Mouse (Mus musculus): ENCODE results near the gene Syn3. TPM values are rescaled to one million over a fixed set of nuclear protein-coding genes. Genes with fewer than 3 reads are reported as not detected.

The Syn3 gene
- polyA plus RNA-seq, 1 experiment from 2014 or later = 4.0 TPM

GRCm38 (mm10) chr10:86270254-86270653 is 228.4 kb downstream of the Syn3 start:
- H3K4me2 ChIP-seq (ENCODE audit: low read depth, low read length) = no peak overlapping the region
- no peak for ATAC-seq (ENCODE audit: insufficient read depth, low FRiP score)
- no peaks in the 10 kb centered on the region for H3K36me3 ChIP-seq (ENCODE audit: control insufficient read depth, insufficient read depth, low read length)
- no peaks in the 10 kb centered on the region; the same call in 1 of the 2 replicates for H3K4me1 ChIP-seq (ENCODE audit: control insufficient read depth, insufficient read depth, low read length)
- WGBS = 29% methylated on average over 3 of the region's 3 CpGs
- no peaks in the 10 kb centered on the region for H3K27me3 ChIP-seq (ENCODE audit: control insufficient read depth, insufficient read depth, low read length)
- H3K9ac ChIP-seq (ENCODE audit: low read length) = no peak overlapping the region
- H3K27ac ChIP-seq (ENCODE audit: low read length) = no peak overlapping the region
- H3K4me3 ChIP-seq (replicated peaks; ENCODE audit: low read length) = no peak overlapping the region
- no peaks in the 10 kb centered on the region for H3K9me3 ChIP-seq (replicated peaks; ENCODE audit: control insufficient read depth, low read length)

- WGBS = 69% methylated on average over 9 of the region's 9 CpGs
- Histone ChIP-seq H3K4me1 (ENCODE audit: control insufficient read depth, insufficient read depth, low read length) (no peaks in the 10 kb centered on the region), H3K4me2 (ENCODE audit: low read depth, low read length) (no peak overlapping the region), H3K9ac (ENCODE audit: low read length) (no peak overlapping the region), H3K9me3 (replicated peaks; ENCODE audit: control insufficient read depth, low read length) (no peaks in the 10 kb centered on the region), H3K27ac (ENCODE audit: low read length) (no peak overlapping the region), H3K36me3 (ENCODE audit: control insufficient read depth, insufficient read depth, low read length) (no peaks in the 10 kb centered on the region), H3K27me3 (ENCODE audit: control insufficient read depth, insufficient read depth, low read length) (no peaks in the 10 kb centered on the region), H3K4me3 (replicated peaks; ENCODE audit: low read length) (no peak overlapping the region)
- peak; percentile 47; the same call in 1 of the 2 replicates for ATAC-seq (ENCODE audit: insufficient read depth, low FRiP score)
Measured at GRCm38 (mm10) chr10:86264618-86265017, 234.1 kb downstream of the Syn3 start.

GRCm38 (mm10) chr10:86261725-86262124 is 237.0 kb downstream of the Syn3 start:
- Histone ChIP-seq H3K27ac (ENCODE audit: low read length) (no peak overlapping the region), H3K27me3 (ENCODE audit: control insufficient read depth, insufficient read depth, low read length) (no peaks in the 10 kb centered on the region), H3K36me3 (ENCODE audit: control insufficient read depth, insufficient read depth, low read length) (no peaks in the 10 kb centered on the region), H3K9me3 (replicated peaks; ENCODE audit: control insufficient read depth, low read length) (no peaks in the 10 kb centered on the region), H3K4me3 (replicated peaks; ENCODE audit: low read length) (no peak overlapping the region), H3K4me1 (ENCODE audit: control insufficient read depth, insufficient read depth, low read length) (no peaks in the 10 kb centered on the region), H3K4me2 (ENCODE audit: low read depth, low read length) (no peak overlapping the region), H3K9ac (ENCODE audit: low read length) (no peak overlapping the region)
- 63% methylated on average over 2 of the region's 2 CpGs for WGBS
- no peak for ATAC-seq (ENCODE audit: insufficient read depth, low FRiP score)

DNA sequence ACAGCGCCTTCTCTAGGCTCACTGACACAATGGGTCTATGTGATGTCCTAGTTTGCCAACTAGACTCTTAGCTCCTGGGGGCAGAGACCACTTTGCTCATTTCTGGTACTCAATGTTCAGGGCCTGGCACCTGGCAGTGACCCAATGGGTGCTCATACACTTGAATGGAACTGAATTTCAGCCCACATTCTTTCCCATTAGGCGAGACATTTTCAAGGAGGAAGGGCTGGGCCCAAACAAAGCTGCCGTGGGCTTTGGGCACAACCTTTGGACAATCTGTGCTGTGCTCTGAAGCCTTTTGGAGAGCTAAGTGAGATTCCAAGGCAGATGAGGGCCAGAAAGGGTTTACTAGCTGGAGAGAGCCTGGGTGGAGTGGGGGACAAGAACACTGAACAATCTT is 239.7 kb downstream of the Syn3 start:
- H3K36me3 ChIP-seq (ENCODE audit: control insufficient read depth, insufficient read depth, low read length) = no peaks in the 10 kb centered on the region
- H3K4me3 ChIP-seq (replicated peaks; ENCODE audit: low read length) = no peak overlapping the region
- 86% methylated on average over 3 of the region's 3 CpGs for WGBS
- no peaks in the 10 kb centered on the region for H3K27me3 ChIP-seq (ENCODE audit: control insufficient read depth, insufficient read depth, low read length)
- ATAC-seq (ENCODE audit: insufficient read depth, low FRiP score) = no peak
- H3K9ac ChIP-seq (ENCODE audit: low read length) = no peak overlapping the region
- H3K27ac ChIP-seq (ENCODE audit: low read length) = no peak overlapping the region
- no peaks in the 10 kb centered on the region for H3K9me3 ChIP-seq (replicated peaks; ENCODE audit: control insufficient read depth, low read length)
- no peak overlapping the region for H3K4me2 ChIP-seq (ENCODE audit: low read depth, low read length)
- H3K4me1 ChIP-seq (ENCODE audit: control insufficient read depth, insufficient read depth, low read length) = no peaks in the 10 kb centered on the region

DNA sequence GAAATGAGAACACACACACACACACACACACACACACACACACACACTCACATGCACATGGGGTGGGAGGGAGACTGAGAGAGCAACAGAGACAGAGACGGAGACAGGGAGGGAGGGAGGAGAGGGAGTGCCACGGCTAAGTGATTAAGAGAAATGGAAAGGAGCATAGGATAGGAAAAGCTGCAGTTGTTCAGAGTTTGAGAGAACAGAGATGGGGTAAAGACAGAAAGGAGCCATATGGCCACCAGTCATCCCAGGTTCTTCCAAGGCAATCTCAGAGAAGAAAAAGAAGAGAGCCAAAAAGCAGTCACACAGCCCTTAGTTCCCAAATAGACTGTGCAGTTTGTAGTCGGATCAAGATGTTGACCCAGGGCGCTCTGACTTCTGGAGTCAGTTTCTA is 240.7 kb downstream of the Syn3 start:
- no peak overlapping the region for H3K4me3 ChIP-seq (replicated peaks; ENCODE audit: low read length)
- no peaks in the 10 kb centered on the region for H3K9me3 ChIP-seq (replicated peaks; ENCODE audit: control insufficient read depth, low read length)
- H3K27me3 ChIP-seq (ENCODE audit: control insufficient read depth, insufficient read depth, low read length) = no peaks in the 10 kb centered on the region
- H3K27ac ChIP-seq (ENCODE audit: low read length) = no peak overlapping the region
- no peaks in the 10 kb centered on the region for H3K4me1 ChIP-seq (ENCODE audit: control insufficient read depth, insufficient read depth, low read length)
- H3K9ac ChIP-seq (ENCODE audit: low read length) = no peak overlapping the region
- ATAC-seq (ENCODE audit: insufficient read depth, low FRiP score) = no peak
- H3K4me2 ChIP-seq (ENCODE audit: low read depth, low read length) = no peak overlapping the region
- WGBS = 66% methylated on average over 4 of the region's 4 CpGs
- no peaks in the 10 kb centered on the region for H3K36me3 ChIP-seq (ENCODE audit: control insufficient read depth, insufficient read depth, low read length)

- Histone ChIP-seq H3K9me3 (replicated peaks; ENCODE audit: control insufficient read depth, low read length) (no peaks in the 10 kb centered on the region), H3K27ac (ENCODE audit: low read length) (no peak overlapping the region), H3K9ac (ENCODE audit: low read length) (no peak overlapping the region), H3K36me3 (ENCODE audit: control insufficient read depth, insufficient read depth, low read length) (no peaks in the 10 kb centered on the region), H3K27me3 (ENCODE audit: control insufficient read depth, insufficient read depth, low read length) (no peaks in the 10 kb centered on the region), H3K4me1 (ENCODE audit: control insufficient read depth, insufficient read depth, low read length) (no peaks in the 10 kb centered on the region), H3K4me3 (replicated peaks; ENCODE audit: low read length) (no peak overlapping the region), H3K4me2 (ENCODE audit: low read depth, low read length) (no peak overlapping the region)
- 74% methylated on average over 3 of the region's 3 CpGs for WGBS
- no peak for ATAC-seq (ENCODE audit: insufficient read depth, low FRiP score)
Measured at GRCm38 (mm10) chr10:86257045-86257444, 241.7 kb downstream of the Syn3 start.

- H3K9ac ChIP-seq (ENCODE audit: low read length) = no peak overlapping the region
- 40% methylated on average over 4 of the region's 4 CpGs for WGBS
- H3K4me3 ChIP-seq (replicated peaks; ENCODE audit: low read length) = no peak overlapping the region
- H3K9me3 ChIP-seq (replicated peaks; ENCODE audit: control insufficient read depth, low read length) = no peaks in the 10 kb centered on the region
- no peaks in the 10 kb centered on the region for H3K4me1 ChIP-seq (ENCODE audit: control insufficient read depth, insufficient read depth, low read length)
- no peaks in the 10 kb centered on the region for H3K36me3 ChIP-seq (ENCODE audit: control insufficient read depth, insufficient read depth, low read length)
- ATAC-seq (ENCODE audit: insufficient read depth, low FRiP score) = no peak
- no peaks in the 10 kb centered on the region for H3K27me3 ChIP-seq (ENCODE audit: control insufficient read depth, insufficient read depth, low read length)
- H3K4me2 ChIP-seq (ENCODE audit: low read depth, low read length) = no peak overlapping the region
- no peak overlapping the region for H3K27ac ChIP-seq (ENCODE audit: low read length)
Measured at GRCm38 (mm10) chr10:86256221-86256620, 242.5 kb downstream of the Syn3 start.

- H3K36me3 ChIP-seq (ENCODE audit: control insufficient read depth, insufficient read depth, low read length) = no peaks in the 10 kb centered on the region
- H3K4me3 ChIP-seq (replicated peaks; ENCODE audit: low read length) = no peak overlapping the region
- WGBS = 69% methylated on average over 7 of the region's 7 CpGs
- H3K4me1 ChIP-seq (ENCODE audit: control insufficient read depth, insufficient read depth, low read length) = no peaks in the 10 kb centered on the region
- no peak for ATAC-seq (ENCODE audit: insufficient read depth, low FRiP score)
- H3K9me3 ChIP-seq (replicated peaks; ENCODE audit: control insufficient read depth, low read length) = no peaks in the 10 kb centered on the region
- no peak overlapping the region for H3K4me2 ChIP-seq (ENCODE audit: low read depth, low read length)
- no peak overlapping the region for H3K9ac ChIP-seq (ENCODE audit: low read length)
- no peaks in the 10 kb centered on the region for H3K27me3 ChIP-seq (ENCODE audit: control insufficient read depth, insufficient read depth, low read length)
- H3K27ac ChIP-seq (ENCODE audit: low read length) = no peak overlapping the region
Measured at GRCm38 (mm10) chr10:86250149-86250922, 248.4 kb downstream of the Syn3 start.

DNA sequence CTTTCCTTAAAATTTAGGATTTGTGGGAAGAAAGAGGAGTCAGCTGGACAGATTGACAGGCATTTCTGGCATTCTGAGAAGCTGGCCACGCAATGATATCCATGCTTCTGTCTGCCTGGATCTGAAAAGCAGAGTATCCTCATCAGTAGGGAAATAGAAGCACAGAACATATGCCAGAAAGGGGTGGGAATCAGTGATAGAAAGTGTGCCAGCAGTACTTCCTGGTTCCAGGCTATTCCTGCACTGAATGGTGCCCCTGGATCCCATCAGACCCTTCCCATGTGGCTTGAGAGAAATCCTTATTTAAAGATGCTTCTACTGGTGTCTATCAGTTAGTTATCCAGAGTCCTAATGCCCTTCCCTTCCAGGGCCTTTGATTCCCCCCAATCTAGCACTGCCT is 249.4 kb downstream of the Syn3 start:
- Histone ChIP-seq H3K9me3 (replicated peaks; ENCODE audit: control insufficient read depth, low read length) (no peaks in the 10 kb centered on the region), H3K9ac (ENCODE audit: low read length) (no peak overlapping the region), H3K4me2 (ENCODE audit: low read depth, low read length) (no peak overlapping the region), H3K4me1 (ENCODE audit: control insufficient read depth, insufficient read depth, low read length) (no peaks in the 10 kb centered on the region), H3K27me3 (ENCODE audit: control insufficient read depth, insufficient read depth, low read length) (no peaks in the 10 kb centered on the region), H3K4me3 (replicated peaks; ENCODE audit: low read length) (no peak overlapping the region), H3K36me3 (ENCODE audit: control insufficient read depth, insufficient read depth, low read length) (no peaks in the 10 kb centered on the region), H3K27ac (ENCODE audit: low read length) (no peak overlapping the region)
- no peak for ATAC-seq (ENCODE audit: insufficient read depth, low FRiP score)
- 73% methylated on average over 1 of the region's 1 CpGs for WGBS

All from stomach, embryonic 16.5 days (tissue).